Mouse (Mus musculus): ENCODE measurements around the gene Mettl11b. TPM values are rescaled to one million over a fixed set of nuclear protein-coding genes. Genes with fewer than 3 reads are reported as not detected.

Gene Mettl11b
- polyA plus RNA-seq, 1 experiment from 2014 or later = 0.33 TPM

DNA sequence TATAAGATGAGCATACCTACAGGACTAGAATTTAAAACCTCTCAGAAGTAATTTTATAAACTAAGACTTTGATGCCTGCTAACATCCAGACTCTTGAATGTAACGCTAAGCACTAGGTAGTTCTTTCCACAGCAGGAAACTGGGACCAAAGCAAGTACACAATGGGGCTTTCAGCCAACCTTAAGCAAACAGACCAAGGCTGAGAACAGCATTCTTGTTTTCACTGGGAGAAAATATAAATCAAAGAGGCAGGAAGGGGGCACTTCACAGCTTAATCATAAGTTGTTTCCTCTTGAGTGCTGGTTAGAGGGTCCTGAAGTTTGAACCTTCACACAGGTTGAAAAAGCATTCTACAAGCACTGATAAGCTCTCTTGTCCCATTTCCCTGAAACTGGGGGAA, 1.1 kb downstream of the Mettl11b start:
- ATAC-seq (ENCODE audit: insufficient read depth) (peak; percentile 68), DNase-seq (peak; percentile 53)

DNA sequence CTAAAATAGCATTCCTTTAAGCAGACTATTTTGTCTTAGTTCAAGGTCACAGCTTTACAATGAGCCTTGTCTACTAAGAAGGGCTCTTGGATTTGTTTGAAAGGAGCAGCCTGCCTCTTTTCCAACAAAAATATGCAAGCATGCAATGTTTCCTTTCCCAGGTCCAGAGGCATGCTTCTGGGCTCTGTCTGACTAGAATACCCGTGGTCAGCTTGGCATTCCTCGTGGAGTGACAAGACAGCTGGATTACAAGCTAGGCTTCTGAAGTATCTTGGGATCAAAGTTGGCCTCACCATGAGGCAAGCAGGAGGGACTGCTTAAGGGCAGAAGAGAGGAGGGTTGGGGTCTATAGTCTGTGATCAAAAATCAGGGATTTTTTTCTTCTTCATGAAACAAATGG, 16.4 kb downstream of the Mettl11b start:
- TF ChIP-seq CTCF (IDR thresholded peaks at IDR 0.05; ENCODE audit: low read depth) = no peak
- Histone ChIP-seq H3K4me1 (ENCODE audit: insufficient read depth) (no peaks in the 10 kb centered on the region), H3K9me3 (ENCODE audit: low read depth, low read length) (no peaks in the 10 kb centered on the region), H3K4me2 (no peak overlapping the region), H3K4me3 (ENCODE audit: low read depth, low read length) (no peak overlapping the region), H3K36me3 (ENCODE audit: insufficient read depth) (no peaks in the 10 kb centered on the region), H3K27me3 (ENCODE audit: insufficient read depth, low read length) (no peaks in the 10 kb centered on the region), H3K27ac (ENCODE audit: low read depth) (no peak overlapping the region), H3K9ac (no peak overlapping the region)
- no peak for DNase-seq
- ATAC-seq (ENCODE audit: insufficient read depth) = no peak
- 16% methylated on average over 2 of the region's 2 CpGs for WGBS

More for the DNA sequence above, 1.1 kb downstream of the Mettl11b start:
- no peaks in the 10 kb centered on the region for H3K36me3 ChIP-seq (ENCODE audit: insufficient read depth)
- no peak overlapping the region for H3K4me3 ChIP-seq (ENCODE audit: low read depth, low read length)
- H3K27me3 ChIP-seq (ENCODE audit: insufficient read depth, low read length) = no peaks in the 10 kb centered on the region
- H3K9ac ChIP-seq = no peak overlapping the region
- H3K4me2 ChIP-seq = no peak overlapping the region
- H3K9me3 ChIP-seq (ENCODE audit: low read depth, low read length) = no peaks in the 10 kb centered on the region
- H3K4me1 ChIP-seq (ENCODE audit: insufficient read depth) = 0 out of 2 replicates have a peak, but pooled peaks cover 4% of the 10 kb centered on the region
- 38% methylated on average over 1 of the region's 1 CpGs for WGBS
- H3K27ac ChIP-seq (ENCODE audit: low read depth) = no peak overlapping the region
- TF ChIP-seq CTCF (IDR thresholded peaks at IDR 0.05; ENCODE audit: low read depth) = no peak

DNA sequence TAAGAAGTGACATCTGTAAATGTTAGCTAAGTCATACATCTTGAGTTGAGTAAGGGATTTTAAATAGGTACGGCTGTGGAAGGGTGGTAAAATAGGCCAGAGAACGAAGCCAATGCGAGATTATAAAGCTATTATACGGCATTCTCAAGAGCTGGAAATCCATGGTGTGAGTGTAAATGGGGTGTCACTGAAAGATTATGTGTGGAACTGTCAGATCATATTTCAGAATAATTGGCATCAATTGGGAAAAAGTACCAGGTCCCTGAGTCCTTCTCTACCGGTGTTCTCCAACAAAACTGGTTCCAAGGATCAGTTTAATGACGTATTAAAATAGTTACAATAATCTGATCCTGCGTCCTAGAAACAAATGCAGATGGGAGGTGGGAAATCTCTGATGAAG, 24.5 kb downstream of the Mettl11b start:
- no peak overlapping the region for H3K4me2 ChIP-seq
- H3K27ac ChIP-seq (ENCODE audit: low read depth) = no peak overlapping the region
- no peak overlapping the region for H3K4me3 ChIP-seq (ENCODE audit: low read depth, low read length)
- H3K4me1 ChIP-seq (ENCODE audit: insufficient read depth) = no peaks in the 10 kb centered on the region; the same call in 1 of the 2 replicates
- H3K27me3 ChIP-seq (ENCODE audit: insufficient read depth, low read length) = no peaks in the 10 kb centered on the region
- no peak for TF ChIP-seq CTCF (IDR thresholded peaks at IDR 0.05; ENCODE audit: low read depth)
- no peaks in the 10 kb centered on the region for H3K36me3 ChIP-seq (ENCODE audit: insufficient read depth)
- DNase-seq = peak; percentile 68
- WGBS = 46% methylated on average over 7 of the region's 7 CpGs
- no peaks in the 10 kb centered on the region for H3K9me3 ChIP-seq (ENCODE audit: low read depth, low read length)
- H3K9ac ChIP-seq = no peak overlapping the region
- ATAC-seq (ENCODE audit: insufficient read depth) = no peak

DNA sequence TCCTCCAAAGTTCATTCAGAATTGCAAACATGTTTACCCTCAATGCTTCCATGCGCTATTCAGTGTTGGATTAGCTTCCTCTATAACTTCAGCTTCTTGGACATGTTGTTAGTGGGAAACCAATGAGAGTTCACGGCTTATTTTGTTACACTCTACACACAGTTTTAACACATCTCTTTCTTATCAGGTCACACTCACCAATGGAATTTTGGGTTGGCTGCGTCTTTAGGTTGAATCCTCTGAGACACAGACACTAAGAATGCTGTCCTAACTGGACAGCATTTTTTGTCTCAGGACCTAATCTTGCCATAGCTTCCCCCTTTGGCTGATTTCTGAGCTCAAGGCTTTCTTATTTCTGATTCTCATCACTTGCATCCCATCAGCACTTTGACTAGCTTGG, 25.3 kb downstream of the Mettl11b start:
- no peaks in the 10 kb centered on the region for H3K36me3 ChIP-seq (ENCODE audit: insufficient read depth)
- peak; percentile 74; the same call in 1 of the 2 replicates for ATAC-seq (ENCODE audit: insufficient read depth)
- DNase-seq = peak; percentile 70
- no peaks in the 10 kb centered on the region; the same call in 1 of the 2 replicates for H3K4me1 ChIP-seq (ENCODE audit: insufficient read depth)
- H3K4me3 ChIP-seq (ENCODE audit: low read depth, low read length) = no peak overlapping the region
- no peaks in the 10 kb centered on the region for H3K27me3 ChIP-seq (ENCODE audit: insufficient read depth, low read length)
- WGBS = 52% methylated on average over 3 of the region's 3 CpGs
- H3K9me3 ChIP-seq (ENCODE audit: low read depth, low read length) = no peaks in the 10 kb centered on the region
- no peak overlapping the region for H3K9ac ChIP-seq
- H3K4me2 ChIP-seq = no peak overlapping the region
- TF ChIP-seq CTCF (IDR thresholded peaks at IDR 0.05; ENCODE audit: low read depth) = no peak
- H3K27ac ChIP-seq (ENCODE audit: low read depth) = no peak overlapping the region

DNA sequence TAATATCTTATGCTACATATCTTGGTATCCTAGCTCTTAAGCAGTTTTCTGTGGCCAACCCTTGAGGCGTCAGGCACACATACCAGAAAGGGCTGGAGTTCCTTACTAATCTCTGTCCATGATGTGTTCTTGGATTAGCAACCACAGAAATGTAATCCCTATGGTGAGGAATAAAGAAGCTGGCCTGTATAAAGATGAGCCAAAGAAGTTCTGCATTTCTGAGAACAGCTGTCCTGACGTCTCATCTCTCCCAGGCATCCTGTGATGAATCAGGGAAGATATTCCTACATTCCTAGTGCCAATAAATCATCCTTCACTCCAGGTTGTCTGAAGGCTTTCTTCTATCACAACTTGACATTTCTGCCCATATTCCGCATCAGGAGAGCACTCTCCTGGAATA, 33.2 kb downstream of the Mettl11b start:
- Histone ChIP-seq H3K36me3 (ENCODE audit: insufficient read depth) (no peaks in the 10 kb centered on the region), H3K4me2 (no peak overlapping the region), H3K9ac (no peak overlapping the region), H3K9me3 (ENCODE audit: low read depth, low read length) (no peaks in the 10 kb centered on the region), H3K27ac (ENCODE audit: low read depth) (no peak overlapping the region), H3K4me3 (ENCODE audit: low read depth, low read length) (no peak overlapping the region), H3K4me1 (ENCODE audit: insufficient read depth) (no peaks in the 10 kb centered on the region), H3K27me3 (ENCODE audit: insufficient read depth, low read length) (no peaks in the 10 kb centered on the region)
- no peak for DNase-seq
- no peak for ATAC-seq (ENCODE audit: insufficient read depth)
- 75% methylated on average over 3 of the region's 3 CpGs for WGBS
- TF ChIP-seq CTCF (IDR thresholded peaks at IDR 0.05; ENCODE audit: low read depth) = no peak

DNA sequence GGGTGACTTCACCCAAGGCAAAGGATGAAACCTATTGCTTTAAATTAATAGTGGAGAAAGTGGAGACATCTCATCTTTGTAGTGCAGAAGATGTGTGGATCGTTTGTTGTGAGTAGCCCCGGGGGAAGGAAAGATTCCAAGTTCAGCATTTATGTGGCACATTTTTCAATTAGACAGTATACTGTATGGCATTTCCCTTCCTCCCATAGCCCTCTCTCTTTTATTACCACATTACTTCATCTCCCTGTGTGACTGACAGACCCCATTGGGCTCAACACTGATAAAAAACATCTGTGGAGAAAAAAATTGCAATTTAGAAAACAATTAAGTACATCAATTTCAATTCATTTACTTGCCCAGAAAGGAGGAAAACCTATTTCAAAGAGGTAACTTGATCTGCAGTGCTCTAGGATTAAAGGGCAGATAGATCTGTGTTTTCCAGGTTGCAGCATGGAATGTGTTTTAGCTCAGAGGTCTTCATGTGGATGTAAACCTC, 42.0 kb downstream of the Mettl11b start:
- ATAC-seq (ENCODE audit: insufficient read depth) = no peak
- no peak for DNase-seq
- Histone ChIP-seq H3K9ac (no peak overlapping the region), H3K27me3 (ENCODE audit: insufficient read depth, low read length) (no peaks in the 10 kb centered on the region), H3K4me2 (no peak overlapping the region), H3K4me3 (ENCODE audit: low read depth, low read length) (no peak overlapping the region), H3K4me1 (ENCODE audit: insufficient read depth) (no peaks in the 10 kb centered on the region), H3K27ac (ENCODE audit: low read depth) (no peak overlapping the region), H3K36me3 (ENCODE audit: insufficient read depth) (no peaks in the 10 kb centered on the region), H3K9me3 (ENCODE audit: low read depth, low read length) (no peaks in the 10 kb centered on the region)
- no peak for TF ChIP-seq CTCF (IDR thresholded peaks at IDR 0.05; ENCODE audit: low read depth)
- WGBS = 46% methylated on average over 2 of the region's 2 CpGs

DNA sequence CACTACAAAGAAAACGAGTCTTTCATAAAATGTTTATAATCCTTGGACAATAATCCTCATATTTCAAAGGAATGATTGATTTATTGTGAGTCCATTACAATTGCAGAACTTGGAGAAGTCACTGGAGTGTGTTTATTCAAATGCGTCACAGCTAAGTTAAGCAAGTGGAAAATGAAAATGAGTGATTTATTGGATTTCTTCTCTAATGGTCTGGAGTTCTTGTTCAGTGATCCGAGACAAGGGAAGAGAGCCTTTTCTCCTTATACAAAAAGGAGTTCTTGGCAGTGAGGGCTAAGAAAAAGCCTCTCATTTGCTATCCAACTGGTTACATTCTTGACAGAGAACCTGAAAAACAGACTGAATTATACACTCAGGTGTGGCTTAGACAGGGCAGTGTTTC, 42.9 kb downstream of the Mettl11b start:
- Histone ChIP-seq H3K4me3 (ENCODE audit: low read depth, low read length) (no peak overlapping the region), H3K9ac (no peak overlapping the region), H3K27ac (ENCODE audit: low read depth) (no peak overlapping the region), H3K4me1 (ENCODE audit: insufficient read depth) (no peaks in the 10 kb centered on the region), H3K36me3 (ENCODE audit: insufficient read depth) (no peaks in the 10 kb centered on the region), H3K9me3 (ENCODE audit: low read depth, low read length) (no peaks in the 10 kb centered on the region), H3K27me3 (ENCODE audit: insufficient read depth, low read length) (no peaks in the 10 kb centered on the region), H3K4me2 (no peak overlapping the region)
- no peak for TF ChIP-seq CTCF (IDR thresholded peaks at IDR 0.05; ENCODE audit: low read depth)
- no peak for ATAC-seq (ENCODE audit: insufficient read depth)
- DNase-seq = peak; percentile 28
- WGBS = 29% methylated on average over 3 of the region's 3 CpGs

DNA sequence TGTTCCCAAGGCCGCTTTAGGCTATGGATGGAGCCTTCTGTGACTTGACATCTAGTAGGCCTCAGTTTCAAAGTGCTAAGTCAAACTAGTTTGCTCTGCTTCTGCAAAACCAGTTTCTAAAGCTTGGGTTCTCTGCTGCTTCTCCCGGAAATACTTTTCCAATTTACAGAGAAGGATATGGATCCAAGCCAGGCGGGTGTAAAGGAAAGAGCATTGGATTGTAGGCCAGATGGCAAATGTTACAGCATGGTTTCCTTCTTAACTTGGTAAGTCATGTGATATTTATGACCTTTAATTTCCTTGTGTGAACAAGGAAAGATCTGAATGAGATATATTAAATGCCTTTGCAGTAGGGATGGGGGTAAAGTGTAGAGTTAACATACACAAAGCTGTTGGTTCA, 52.2 kb downstream of the Mettl11b start:
- no peaks in the 10 kb centered on the region for H3K36me3 ChIP-seq (ENCODE audit: insufficient read depth)

More for the DNA sequence above, 52.2 kb downstream of the Mettl11b start:
- Histone ChIP-seq H3K4me3 (ENCODE audit: low read depth, low read length) (no peak overlapping the region), H3K27me3 (ENCODE audit: insufficient read depth, low read length) (no peaks in the 10 kb centered on the region), H3K4me2 (no peak overlapping the region), H3K9me3 (ENCODE audit: low read depth, low read length) (no peaks in the 10 kb centered on the region), H3K9ac (no peak overlapping the region), H3K27ac (ENCODE audit: low read depth) (no peak overlapping the region), H3K4me1 (ENCODE audit: insufficient read depth) (no peaks in the 10 kb centered on the region)
- WGBS = 85% methylated on average over 3 of the region's 3 CpGs
- no peak for ATAC-seq (ENCODE audit: insufficient read depth)
- peak; percentile 16 for DNase-seq
- no peak for TF ChIP-seq CTCF (IDR thresholded peaks at IDR 0.05; ENCODE audit: low read depth)

Measured in lung, embryonic 14.5 days (tissue).